Mouse (Mus musculus) lung, adult 2 months (tissue): ENCODE measurements at regions not wholly inside any gene's neighbourhood (a gene's known extent, or its start where the extent isn't known, plus 50 kb on each side); places are given as distances from the start of the nearest gene placed in this dataset.

ENCODE experiments used
- DNase-seq: peaks from one replicate; pipeline ENCODE4 v3.0.0; 2022
- H3K4me1 ChIP-seq: fragments of 200-500 bp; 2 replicates; pipeline ENCODE4 v1.6.1; 2011; ENCODE audit warnings: low read length; ENCODE audit not compliant: control insufficient read depth, insufficient read depth
- H3K4me3 ChIP-seq: fragments of 200-500 bp; replicated peaks from 2 replicates; pipeline ENCODE3; 2011; ENCODE audit warnings: low read depth, mild to moderate bottlenecking, control low read depth, low read length; ENCODE audit errors: extremely low read depth
- CTCF ChIP-seq: fragments of 200-500 bp; IDR thresholded peaks from 2 replicates; pipeline ENCODE4 v1.5.1; 2011; ENCODE audit warnings: mild to moderate bottlenecking, low read length, control low read depth; ENCODE audit not compliant: insufficient read depth
- POLR2A ChIP-seq: fragments of 200-500 bp; IDR thresholded peaks from 2 replicates; pipeline ENCODE4 v1.6.1; 2011; ENCODE audit warnings: low read depth, mild to moderate bottlenecking, control low read depth, low read length, borderline replicate concordance; ENCODE audit errors: extremely low read depth
- WGBS: fragments of 180-500 bp; shearing (Covaris S2); methylation state at CpG from one replicate; pipeline ENCODE4 v1.1.7; 2018; 5-methylcytosine and 5-hydroxymethylcytosine counted together

GRCm38 (mm10) chr5:112179213-112180057, 72.9 kb downstream of the Cryba4 start:
- Histone ChIP-seq H3K4me1 (no peaks in the 10 kb centered on the region), H3K4me3 (no peak overlapping the region)
- no peak for DNase-seq
- TF ChIP-seq POLR2A (no peak), CTCF (peak; percentile 62)
- 12% methylated on average over 25 of the region's 25 CpGs for WGBS

GRCm38 (mm10) chr5:112182775-112183174, 69.5 kb downstream of the Cryba4 start:
- TF ChIP-seq CTCF, result peak; percentile 9; the same call in 1 of the 2 replicates
- TF ChIP-seq POLR2A, result no peak
- no peak overlapping the region for H3K4me3 ChIP-seq
- DNase-seq, result no peak
- no peaks in the 10 kb centered on the region for H3K4me1 ChIP-seq
- WGBS, result 42% methylated on average over 8 of the region's 8 CpGs

- no peak for DNase-seq
- WGBS, result 44% methylated on average over 6 of the region's 6 CpGs
- no peak overlapping the region for H3K4me3 ChIP-seq
- TF ChIP-seq POLR2A (no peak), CTCF (no peak)
- H3K4me1 ChIP-seq, result no peaks in the 10 kb centered on the region
These were observed 56.7 kb downstream of the Cryba4 start for GRCm38 (mm10) chr5:112195667-112196066.
